Mouse (Mus musculus): Measurements from ENCODE around the gene Adm. TPM values are rescaled to one million over a fixed set of nuclear protein-coding genes. Genes with fewer than 3 reads are reported as not detected.

The Adm gene
- total RNA-seq, 1 experiment: 6.2 TPM

- TF ChIP-seq HCFC1 (IDR thresholded peaks at IDR 0.05; ENCODE audit: borderline replicate concordance, insufficient read depth, low read length) (no peak), MAFK (IDR thresholded peaks at IDR 0.05; ENCODE audit: insufficient read depth, low read depth, low read length) (no peak), CHD2 (IDR thresholded peaks at IDR 0.05; ENCODE audit: low read depth, low read length) (no peak), ZNF384 (IDR thresholded peaks at IDR 0.05; ENCODE audit: low read depth, low read length) (no peak), ZC3H11A (IDR thresholded peaks at IDR 0.05; ENCODE audit: borderline replicate concordance, low read depth, low read length) (no peak)
- no peak overlapping the region for H3K4me3 ChIP-seq (ENCODE audit: insufficient read depth in 1 of 2, low read depth in 1 of 2, low read length in 2 of 2, poor library complexity in 1 of 2, severe bottlenecking in 1 of 2)
- H3K9ac ChIP-seq (ENCODE audit: insufficient read depth, low read depth, low read length, poor library complexity, severe bottlenecking): no peak overlapping the region
- H3K36me3 ChIP-seq (ENCODE audit: control insufficient read depth, insufficient read depth, low read length, poor library complexity, severe bottlenecking): no peaks in the 10 kb centered on the region
- in situ Hi-C loops (cut with MboI; ENCODE audit: low sequenced_read_pairs in 2 of 2, unreplicated experiment in 2 of 2): no loop called here
- no peak overlapping the region for H3K27ac ChIP-seq (ENCODE audit: insufficient read depth, low read depth, low read length, poor library complexity, severe bottlenecking)
- H3K9me3 ChIP-seq (ENCODE audit: control insufficient read depth, insufficient read depth, low read depth, low read length): no peaks in the 10 kb centered on the region; the same call in 1 of the 2 replicates
- no peak for DNase-seq (ENCODE audit: low read depth, low spot score)
- no peaks in the 10 kb centered on the region; a peak in 1 of 4 replicates for H3K4me1 ChIP-seq (ENCODE audit: control insufficient read depth in 2 of 2, insufficient read depth in 2 of 2, low read length in 2 of 2, poor library complexity in 1 of 2)
Observed at GRCm38 (mm10) chr7:110668756-110669155, 41.3 kb downstream of the Adm start.

DNA sequence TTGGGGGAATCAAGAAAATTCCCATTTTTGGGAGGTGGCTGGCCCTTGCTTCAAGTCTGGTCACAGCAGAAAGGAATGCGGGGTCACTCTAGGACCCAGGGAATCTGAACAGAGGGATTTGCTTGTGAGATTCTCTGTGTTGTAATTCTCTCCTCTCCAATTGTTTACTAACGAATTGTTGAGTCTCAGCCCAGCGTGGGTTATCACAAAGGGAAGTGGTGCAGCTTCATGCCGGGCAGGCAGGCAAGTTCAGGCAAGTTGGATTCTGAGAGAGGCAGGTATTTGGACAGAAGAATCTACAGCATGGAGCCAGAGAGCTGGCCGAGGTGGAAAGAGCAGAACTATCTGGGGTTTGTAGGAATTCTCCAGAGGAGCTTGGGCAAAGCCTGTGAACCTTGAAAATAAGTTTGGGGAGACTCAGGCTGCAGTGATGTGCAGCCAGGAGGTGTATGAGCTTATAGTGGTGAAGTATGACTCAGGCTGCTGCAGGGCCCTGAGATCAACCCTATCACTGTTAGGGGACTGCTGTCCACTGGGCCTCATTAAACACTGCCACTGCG is 43.7 kb downstream of the Adm start:
- TF ChIP-seq CHD2 (IDR thresholded peaks at IDR 0.05; ENCODE audit: low read depth, low read length): no peak
- no peak for TF ChIP-seq MAFK (IDR thresholded peaks at IDR 0.05; ENCODE audit: insufficient read depth, low read depth, low read length)
- no peak for TF ChIP-seq ZNF384 (IDR thresholded peaks at IDR 0.05; ENCODE audit: low read depth, low read length)
- no peak for TF ChIP-seq ZC3H11A (IDR thresholded peaks at IDR 0.05; ENCODE audit: borderline replicate concordance, low read depth, low read length)
- no peak for TF ChIP-seq HCFC1 (IDR thresholded peaks at IDR 0.05; ENCODE audit: borderline replicate concordance, insufficient read depth, low read length)
- H3K9ac ChIP-seq (ENCODE audit: insufficient read depth, low read depth, low read length, poor library complexity, severe bottlenecking): no peak overlapping the region
- no peaks in the 10 kb centered on the region; the same call in 1 of the 2 replicates for H3K9me3 ChIP-seq (ENCODE audit: control insufficient read depth, insufficient read depth, low read depth, low read length)
- H3K27ac ChIP-seq (ENCODE audit: insufficient read depth, low read depth, low read length, poor library complexity, severe bottlenecking): no peak overlapping the region
- no peak for DNase-seq (ENCODE audit: low read depth, low spot score)
- no peaks in the 10 kb centered on the region for H3K36me3 ChIP-seq (ENCODE audit: control insufficient read depth, insufficient read depth, low read length, poor library complexity, severe bottlenecking)
- in situ Hi-C loops (cut with MboI; ENCODE audit: low sequenced_read_pairs in 2 of 2, unreplicated experiment in 2 of 2): no loop called here
- H3K4me3 ChIP-seq (ENCODE audit: insufficient read depth in 1 of 2, low read depth in 1 of 2, low read length in 2 of 2, poor library complexity in 1 of 2, severe bottlenecking in 1 of 2): no peak overlapping the region
- no peaks in the 10 kb centered on the region; a peak in 1 of 4 replicates for H3K4me1 ChIP-seq (ENCODE audit: control insufficient read depth in 2 of 2, insufficient read depth in 2 of 2, low read length in 2 of 2, poor library complexity in 1 of 2)

Other genes starting within 250 kb of the Adm start
- gene Sbf2, start 12.7 kb upstream of the Adm start, total RNA-seq (2012; rRNA removed): 17.4 and 21.6 TPM in 2 replicates
- gene Ampd3, start 140.5 kb downstream of the Adm start, total RNA-seq (2012; rRNA removed): 2.4 and 5.3 TPM in 2 replicates
- 20.8 and 25.0 TPM in 2 replicates for gene Rnf141, start 216.8 kb downstream of the Adm start, total RNA-seq (2012; rRNA removed)
- not detected in 2 replicates for gene Lyve1, start 235.6 kb downstream of the Adm start, total RNA-seq (2012; rRNA removed)